Mouse (Mus musculus) left cerebral cortex, adult 9 months (tissue): ENCODE measurements around the gene Zfhx2.
A peak's percentile ranks its signal among the peaks of the same experiment; 100 is the strongest.

ENCODE experiments used
- DNase-seq, 2 experiments: peaks; one replicate each; pipeline ENCODE4 v3.0.0; 2022; ENCODE audit warnings: low spot score in 2 of 2

Zfhx2 gene

DNA sequence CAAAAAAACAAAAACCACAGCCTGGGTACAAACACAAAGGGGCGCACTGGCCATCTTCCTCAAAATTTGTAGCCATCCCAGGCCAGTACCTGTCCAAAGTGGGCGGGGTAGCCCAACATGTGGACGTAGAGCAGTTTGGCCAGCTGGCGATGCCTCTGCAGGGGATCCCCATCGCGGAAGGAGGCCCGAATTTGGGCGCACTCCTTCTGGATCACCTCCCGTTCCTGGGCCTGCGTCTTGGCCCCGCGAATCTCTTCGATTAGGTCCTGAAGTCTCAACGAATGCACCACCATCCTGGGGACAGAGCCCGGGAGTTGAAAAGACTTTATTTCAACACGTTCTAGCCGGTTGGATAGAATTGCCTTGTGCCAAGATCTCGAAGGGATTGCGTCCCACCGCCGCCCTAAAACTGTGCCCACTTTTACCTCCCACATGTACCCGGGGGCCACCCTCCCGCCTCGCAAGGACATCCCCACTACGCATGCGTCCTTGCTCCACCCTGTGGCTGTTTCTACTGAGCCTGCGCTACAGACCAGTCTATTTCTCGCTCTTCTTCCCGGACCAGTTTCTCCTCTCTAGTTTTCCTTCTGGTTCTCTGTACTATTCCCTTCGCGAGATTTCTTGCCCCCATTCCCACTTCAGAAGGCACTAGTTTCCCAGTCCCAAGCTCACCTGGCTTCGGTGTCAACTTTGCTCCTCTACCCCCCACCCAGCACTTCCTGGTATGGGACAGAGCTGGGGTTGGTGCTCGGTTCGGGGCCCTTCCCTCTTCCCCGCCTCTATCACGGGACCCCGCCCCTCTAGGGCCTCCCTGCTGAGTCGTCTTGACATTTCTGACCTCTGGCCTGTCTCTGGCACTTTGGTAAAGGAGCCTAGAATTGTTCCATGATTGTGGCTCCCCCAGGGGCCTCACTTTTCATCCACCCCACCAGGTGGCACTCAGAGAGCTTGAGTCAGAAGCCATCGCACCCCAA lies 14.0 kb upstream of the Zfhx2 start, which contains the start of gene Ap1g2:
TSS of gene Ap1g2 (minus strand) at position 758 of the 974 bp plus-strand sequence.
- peak in 1 of 2 experiments; percentile 91 for DNase-seq

DNA sequence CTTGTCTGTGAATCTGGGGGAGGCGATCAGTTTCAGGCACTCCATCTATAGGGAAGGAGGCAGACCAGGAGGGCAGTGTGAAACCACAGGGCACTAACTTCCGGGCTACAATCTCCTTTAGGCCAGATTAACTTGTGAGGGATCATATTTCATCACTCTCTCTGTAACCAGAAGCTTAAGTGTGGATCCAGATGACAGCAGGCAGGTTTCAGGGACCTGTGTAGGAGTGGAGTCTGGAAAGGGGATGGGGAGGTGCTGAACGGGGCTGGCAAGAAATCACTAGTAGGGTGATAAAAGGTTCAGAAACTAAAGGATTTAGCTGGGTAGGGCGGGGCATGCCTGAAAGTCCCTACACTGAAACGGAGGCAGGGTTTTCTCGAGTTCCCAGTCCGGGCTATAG lies 13.3 kb upstream of the Zfhx2 start:
- DNase-seq, result no peak

DNA sequence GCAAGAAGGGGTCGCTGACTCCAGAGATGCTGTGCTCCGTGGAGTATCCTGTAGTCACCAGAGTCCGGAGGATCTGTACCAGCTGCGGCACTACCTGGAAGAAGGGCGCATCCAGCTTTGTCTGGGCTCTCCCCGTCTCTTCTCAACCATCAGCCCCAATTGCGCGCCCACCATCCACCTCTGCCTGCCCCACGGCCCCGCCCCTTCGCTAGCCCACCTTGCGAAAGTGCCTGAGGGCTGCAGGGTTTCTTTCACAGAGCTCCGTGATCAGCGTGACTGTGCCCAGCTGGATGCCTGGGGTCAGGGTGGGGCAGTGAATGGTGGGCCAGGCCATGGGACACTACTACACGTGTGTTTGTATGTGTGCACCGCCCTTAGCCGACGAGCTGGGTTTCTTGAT lies 12.2 kb upstream of the Zfhx2 start:
- no peak for DNase-seq

DNA sequence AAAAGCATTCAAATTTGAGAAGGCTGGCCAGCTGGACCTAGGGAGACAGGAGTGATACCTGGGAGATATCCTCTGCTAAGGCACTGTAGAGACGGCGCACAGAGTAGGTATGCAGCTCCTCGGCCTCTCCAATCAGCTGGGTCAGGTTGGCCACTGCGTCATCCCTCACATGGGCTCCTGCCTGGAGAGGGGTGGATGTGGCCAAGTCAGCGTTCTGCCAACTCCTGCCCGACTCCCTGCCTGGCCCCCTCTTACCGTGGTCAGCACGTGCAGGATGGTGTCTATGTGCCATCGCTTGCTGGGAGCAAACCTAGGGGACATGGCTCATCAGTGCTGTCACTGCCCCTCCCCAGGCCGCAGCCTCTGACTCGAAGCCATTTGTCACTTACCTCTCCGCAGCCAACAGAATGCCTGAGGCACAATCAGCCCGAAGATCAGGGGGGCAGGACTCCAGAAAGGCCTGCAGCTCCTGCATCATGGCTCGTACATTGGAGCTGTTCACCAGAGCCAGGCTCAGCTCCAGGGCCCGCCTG lies 10.2 kb upstream of the Zfhx2 start:
- no peak for DNase-seq

DNA sequence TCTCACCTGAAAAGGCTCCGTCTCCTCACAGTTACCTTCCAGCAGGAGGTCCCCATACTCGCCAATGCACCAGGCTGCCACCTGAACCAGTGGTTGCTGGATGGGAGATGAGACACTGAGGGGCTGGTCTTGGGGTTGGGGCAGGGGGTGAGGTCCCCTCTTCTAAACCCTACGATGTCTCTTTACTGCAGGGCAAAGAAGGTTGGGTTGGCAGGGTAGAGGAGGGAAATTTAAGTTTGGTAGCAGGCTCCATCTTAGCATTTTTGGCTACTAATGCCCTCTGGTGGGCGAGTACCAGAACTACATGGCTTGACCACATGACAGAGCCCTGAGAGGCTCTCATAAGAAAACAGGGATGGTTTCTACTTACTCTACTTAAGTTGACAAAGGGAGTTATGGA lies 9.5 kb upstream of the Zfhx2 start:
- peak in 1 of 2 experiments; percentile 78 for DNase-seq

DNA sequence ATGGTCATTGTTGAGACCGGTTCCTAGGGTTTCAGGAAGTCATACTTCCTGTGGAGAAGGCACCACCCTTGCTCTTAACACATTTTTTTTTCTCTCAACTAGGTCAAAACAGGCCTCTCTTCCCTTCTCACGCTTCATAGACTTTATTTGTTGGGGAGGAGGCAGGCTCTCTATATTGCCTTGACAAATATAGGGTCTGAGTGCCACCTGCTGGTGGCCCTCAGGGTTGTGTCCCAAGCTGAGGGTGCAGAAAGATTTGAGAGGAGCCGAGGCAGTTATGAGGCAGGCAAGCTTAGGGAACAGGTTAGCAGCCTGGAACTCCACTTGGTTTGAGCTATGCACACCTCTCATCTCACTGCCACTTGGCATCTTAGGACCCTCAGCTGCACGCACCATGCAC lies 5.9 kb upstream of the Zfhx2 start:
- no peak for DNase-seq

DNA sequence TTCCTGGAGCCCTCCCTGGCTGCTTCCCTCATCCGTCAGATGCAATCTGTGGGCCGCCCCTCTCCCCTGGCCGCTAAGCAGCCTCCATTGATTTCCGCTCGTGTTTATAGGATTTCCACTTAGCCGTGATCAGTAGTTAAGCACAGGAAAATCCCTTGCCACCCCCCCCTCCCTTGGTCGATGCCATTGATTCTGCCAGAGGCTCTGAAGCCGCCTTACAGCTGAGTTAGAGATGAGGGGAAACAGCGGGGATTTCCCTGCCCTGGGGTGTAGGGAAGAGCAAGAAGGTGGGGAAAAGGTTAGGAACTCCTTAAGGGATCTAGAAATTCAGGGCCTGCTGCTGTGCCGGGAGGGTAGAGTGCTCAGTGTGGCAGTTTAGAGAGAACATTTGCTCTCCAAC lies 5.5 kb upstream of the Zfhx2 start:
- no peak for DNase-seq

DNA sequence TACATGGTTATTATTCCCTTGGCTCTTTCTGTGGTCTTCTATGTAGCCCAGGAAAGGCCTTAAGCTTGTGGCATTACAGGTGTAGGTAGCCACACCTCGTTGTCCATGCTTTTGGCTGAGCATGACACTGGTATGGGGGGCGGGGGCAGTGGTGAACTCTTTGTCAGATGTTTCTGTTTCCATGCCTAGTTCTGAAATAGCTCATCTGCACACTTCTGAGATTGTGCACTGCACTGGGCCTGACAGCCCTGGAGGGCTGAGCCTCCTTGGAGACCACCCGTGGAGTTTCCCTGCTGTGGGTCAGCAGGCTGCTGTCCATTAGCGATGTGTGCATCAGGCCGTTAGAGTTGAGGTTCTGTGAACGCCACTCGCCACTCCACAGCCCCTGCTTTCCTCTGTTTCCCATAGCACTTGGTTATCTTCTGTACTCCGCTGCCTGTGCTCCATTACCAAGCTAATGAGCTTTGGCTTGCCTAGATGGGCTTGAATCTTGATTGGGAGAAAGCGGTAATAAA lies 4.5 kb upstream of the Zfhx2 start:
- no peak for DNase-seq

DNA sequence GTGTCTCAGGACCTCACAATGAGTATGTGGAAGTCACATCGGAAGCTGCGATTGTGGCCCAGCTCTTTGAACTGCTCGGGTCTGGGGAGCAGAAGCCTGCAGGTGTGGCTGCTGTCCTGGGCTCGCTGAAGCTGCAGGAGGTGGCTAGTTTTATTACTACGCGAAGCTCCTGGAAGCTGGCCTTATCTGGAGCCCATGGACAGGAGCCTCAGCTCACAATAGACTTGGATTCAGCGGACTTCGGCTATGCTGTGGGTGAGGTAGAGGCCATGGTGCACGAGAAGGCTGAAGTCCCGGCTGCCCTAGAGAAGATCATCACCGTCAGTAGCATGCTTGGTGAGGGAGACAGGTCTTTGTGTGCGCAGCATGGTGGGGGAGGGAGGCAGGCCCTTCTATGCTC lies 3.5 kb upstream of the Zfhx2 start:
- DNase-seq, result no peak

DNA sequence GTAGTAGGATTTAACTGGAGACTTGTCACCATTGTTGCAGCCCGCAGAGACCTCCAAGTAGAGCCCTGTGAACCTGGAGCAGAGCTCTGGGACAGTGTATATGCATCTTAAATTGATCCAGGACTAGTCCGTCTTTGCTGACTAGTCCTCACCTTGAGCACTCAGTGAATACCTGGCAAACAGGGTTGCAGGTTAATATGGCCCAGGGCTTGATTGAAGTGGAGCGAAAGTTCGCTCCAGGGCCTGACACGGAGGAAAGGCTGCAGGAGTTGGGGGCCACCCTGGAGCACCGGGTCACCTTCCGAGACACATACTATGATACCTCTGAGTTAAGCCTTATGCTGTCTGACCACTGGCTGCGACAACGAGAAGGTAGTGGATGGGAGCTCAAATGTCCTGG lies 3.1 kb upstream of the Zfhx2 start:
- DNase-seq, result no peak

DNA sequence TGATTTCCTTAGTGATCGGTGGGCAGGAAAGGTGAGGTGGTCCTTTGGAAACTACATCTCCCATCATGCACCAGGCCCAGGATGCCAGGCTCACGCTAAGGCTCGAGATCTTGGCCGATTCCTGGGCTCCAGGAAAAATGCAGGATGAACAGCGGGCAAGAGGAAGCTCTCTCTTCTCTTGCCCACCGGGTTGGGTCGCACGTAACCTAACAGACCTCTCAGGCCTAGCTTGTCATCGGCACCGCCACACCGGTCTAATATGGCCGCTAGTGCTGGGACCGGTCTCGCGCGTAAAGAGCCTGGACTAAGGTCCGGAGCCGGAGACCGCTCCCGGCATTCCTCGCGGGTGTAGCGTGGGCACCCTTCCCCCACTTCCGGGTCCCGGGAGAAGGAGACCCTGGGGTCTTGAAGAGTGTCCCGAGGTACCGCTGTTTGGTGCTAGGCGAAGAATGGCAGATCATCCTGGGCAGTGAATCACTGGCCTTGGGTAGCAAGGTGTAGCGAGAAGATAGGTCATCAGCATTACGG lies 2.6 kb upstream of the Zfhx2 start, which contains the start of gene Thtpa:
TSS of gene Thtpa (plus strand) at position 81 of the 528 bp plus-strand sequence.
- peak in 1 of 2 experiments; percentile 79 for DNase-seq

DNA sequence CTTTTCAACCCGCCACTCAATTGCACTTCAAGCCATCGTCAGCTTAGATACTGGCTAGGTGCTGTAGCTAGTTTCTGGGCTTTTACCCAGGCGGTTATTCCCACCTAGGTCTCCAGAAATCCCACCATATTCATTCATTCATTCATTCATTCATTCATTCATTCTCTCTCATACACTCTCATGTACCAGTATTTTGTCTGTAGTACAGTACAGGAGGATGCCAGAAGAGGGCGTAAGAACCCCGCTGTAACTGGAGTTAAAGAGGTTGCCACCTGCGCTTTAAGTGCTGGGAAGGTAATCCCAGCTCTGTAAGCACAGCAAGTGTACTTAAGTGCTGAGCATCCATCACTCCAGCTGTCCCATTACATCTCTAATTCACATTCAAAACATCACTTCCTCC lies 1.8 kb upstream of the Zfhx2 start:
- no peak for DNase-seq

DNA sequence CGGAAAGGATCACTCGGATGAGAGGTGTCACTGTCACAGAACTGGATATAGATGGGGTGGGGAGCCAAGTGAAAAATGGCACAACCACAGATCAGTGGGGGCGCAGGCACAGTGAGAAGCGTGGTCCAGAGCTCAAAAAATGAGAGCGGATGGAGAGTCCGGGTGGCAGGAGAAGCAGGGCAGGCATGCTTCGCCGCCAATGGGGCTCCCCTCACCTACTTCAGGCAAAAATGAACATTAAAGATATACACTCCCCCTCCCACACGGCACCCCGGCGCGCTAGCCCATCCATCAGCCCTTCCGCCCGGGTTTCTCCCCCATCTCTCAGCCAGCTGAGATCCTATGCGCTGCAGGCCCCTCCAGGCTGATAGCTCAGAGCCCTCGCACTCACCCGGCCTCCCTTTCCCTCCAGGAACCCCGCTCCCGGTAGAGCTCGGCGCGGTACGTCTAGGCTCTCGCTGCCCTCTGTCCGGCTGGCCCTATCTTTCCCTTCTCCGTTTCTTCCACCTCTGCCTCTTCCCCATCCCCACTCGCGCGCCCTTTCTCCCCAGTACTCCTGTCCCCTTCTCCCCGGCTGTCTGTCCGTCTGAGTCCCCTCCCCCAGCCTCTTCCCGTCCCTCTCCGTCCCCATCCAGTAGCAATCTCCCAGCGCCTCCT lies 787 bp downstream of the Zfhx2 start:
- DNase-seq, result no peak

DNA sequence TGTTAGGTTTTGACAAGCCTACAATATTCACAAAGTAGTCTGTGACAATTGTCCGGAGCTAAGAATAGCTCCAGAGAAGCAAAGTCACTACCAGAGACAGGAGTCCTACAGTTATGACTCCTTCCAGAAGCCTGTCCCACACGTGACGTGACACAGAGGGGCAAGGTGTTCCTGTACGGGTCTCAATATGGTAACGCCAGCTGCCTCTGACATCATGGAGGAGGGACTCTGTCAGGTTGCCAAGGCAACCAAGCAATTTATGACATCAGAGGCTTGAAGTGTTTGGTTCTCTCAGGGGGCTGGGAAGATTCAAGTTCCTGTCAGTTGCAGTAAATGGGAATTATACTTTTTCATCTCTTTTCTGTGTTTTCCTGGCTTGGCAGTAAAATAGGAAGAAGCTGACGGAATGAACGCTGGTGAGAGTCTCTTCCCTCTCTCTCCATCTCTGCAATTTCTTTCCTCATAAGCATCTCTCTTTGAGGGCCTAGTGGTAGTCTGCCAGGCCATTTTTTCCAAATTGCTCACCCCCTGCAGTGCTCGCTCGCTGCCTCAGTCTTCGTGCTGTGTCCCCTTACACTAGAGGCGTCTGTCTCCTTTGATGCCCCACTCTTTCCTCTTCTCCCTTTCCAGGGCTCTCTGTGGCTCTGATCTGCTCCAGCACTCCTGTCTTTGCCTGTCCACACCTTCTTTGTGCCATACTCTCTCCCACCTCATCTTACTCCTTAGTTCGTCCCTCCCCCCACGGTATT lies 2.8 kb downstream of the Zfhx2 start:
- DNase-seq, result peak in 1 of 2 experiments; percentile 71

DNA sequence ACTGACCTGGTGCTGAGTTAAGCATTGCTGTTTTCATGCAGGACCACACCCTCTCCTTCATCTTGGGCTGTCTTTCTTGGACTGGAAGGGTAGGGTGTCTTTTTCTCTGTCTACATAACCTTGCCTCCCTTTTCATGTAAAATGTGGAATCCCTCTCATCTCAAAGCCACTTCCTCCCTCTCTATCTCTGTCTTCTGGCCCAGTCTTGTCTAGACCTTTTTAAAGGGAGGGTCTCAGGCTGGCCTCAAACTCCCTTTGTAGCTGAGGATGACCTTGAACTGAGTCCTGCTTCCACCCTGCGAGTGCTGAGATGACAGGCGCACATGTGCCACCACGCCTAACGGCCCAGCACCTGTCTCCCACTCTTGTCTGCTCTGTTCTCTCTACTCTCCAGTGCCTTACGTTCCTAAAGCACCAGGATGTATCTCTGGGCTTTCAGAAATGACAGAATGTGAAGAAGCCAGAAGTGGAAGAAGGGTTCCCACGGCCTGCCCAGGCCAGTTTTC lies 6.1 kb downstream of the Zfhx2 start:
- DNase-seq, result no peak

DNA sequence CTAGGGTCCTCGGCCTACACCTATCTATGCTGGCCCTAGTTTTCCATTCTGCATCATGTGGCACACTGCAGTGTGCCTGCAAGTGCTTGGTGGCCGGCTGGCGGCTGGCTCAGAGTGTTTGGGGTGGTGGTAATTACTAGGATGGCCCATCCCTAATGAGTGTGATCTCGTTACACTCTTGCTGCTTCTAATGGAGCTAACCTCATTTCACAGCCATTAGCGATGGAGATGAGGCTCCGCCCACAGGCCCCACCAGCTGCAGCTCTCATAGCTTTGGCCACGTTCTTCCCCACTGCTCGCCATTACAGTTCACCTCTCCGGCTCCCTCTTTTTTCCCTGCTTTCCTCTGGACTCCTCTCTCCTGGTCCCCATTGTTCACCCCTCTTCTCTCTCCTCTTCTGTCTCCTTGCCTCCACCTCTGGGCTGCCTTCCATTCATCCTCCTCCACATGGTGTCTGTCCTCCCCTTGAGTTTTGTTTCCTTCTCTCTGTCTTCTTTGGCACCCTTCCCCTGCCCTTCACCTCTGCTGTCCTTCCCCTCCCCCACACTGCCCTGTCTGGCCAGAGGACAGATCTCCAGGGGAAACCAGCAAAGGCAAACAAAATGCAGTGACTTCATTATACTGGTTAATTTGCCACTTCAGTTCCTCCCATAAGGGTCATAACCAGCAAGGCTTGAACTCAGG lies 6.7 kb downstream of the Zfhx2 start:
- DNase-seq, result no peak

DNA sequence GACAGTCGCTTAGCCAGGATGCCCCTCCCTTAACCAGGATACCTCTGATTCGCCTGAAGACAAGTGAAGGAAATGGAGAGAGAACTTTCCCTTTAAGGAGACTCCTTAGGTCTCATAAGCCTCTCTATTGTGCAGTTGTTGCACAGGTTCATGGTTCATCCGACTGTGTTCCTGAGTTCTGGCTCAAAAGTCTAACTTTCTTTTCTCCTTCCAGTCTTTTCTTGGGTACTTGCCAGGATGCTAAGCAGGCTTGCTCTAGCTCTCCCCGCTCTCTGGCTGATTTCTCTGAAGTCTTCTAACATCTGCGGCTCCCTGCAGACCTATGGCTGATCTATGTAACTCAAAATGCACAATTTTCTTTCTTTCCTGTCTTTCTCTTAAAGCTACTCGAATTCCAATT lies 8.6 kb downstream of the Zfhx2 start:
- no peak for DNase-seq

DNA sequence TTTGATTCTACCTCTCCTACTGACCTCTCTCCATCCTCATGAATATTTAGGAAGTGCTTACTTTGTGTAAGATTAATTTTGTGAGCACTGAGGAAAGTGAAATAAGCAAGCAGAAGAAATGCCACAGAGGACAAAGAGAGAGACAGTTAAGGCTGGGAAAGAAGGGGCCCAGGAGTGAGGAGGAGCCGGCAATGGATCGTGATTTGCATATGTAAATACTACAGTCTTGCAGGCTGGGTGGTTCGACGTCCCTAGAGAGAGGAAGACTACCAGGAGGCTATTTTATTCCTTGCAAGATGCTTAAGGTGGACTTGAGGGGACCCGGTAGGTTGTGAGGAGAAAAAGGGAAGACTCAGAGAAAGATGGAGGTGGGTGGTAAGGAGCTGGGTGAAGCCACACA lies 11.0 kb downstream of the Zfhx2 start:
- no peak for DNase-seq

DNA sequence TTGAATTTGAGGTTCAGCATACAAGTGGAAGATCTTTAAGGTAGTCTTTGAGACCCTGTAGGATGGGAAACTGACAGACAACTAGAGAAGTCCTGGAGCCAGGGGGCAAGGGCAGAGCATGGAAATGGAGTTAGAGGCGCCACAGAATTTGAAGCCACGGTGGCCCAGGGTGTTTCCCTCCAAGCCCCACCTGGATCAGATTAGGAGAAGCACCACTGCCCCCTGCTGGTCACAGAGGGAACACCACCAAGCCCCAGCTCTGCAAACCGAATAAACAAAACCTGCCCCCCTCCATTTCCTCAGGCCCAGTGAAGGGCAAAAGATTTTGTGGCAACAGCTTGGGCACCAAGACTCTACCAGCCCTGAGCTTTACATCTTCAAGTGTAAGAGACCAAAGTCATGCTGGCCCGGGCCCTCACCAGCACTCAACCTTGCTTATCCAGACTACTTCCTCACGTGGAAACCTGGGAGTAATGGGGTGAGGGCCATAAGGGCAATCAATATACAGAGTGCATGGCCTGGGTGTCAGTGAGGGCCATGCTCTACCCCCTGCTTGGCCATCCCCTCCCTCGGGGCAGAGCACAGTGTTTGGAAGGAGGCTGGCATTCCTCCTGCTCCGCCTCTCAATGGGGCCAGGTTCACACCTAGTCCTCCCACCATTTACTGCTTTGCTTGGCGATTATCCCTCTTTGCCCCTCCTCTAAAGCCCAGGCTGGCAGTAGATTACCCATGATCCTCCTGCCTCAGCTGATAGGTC lies 12.7 kb downstream of the Zfhx2 start:
- DNase-seq, result peak in 1 of 2 experiments; percentile 76
